Mouse (Mus musculus) small intestine, adult 2 months (tissue): ENCODE results near the gene Casp6. TPM values are rescaled to one million over a fixed set of nuclear protein-coding genes. Genes with fewer than 3 reads are reported as not detected.

Experiments used
- H3K27ac ChIP-seq: fragments of 200-500 bp; 2 replicates; pipeline ENCODE4 v1.5.1; 2012; ENCODE audit warnings: low read depth, low read length, control low read depth, inconsistent platforms; ENCODE audit not compliant: insufficient read depth
- H3K27me3 ChIP-seq: fragments of 200-500 bp; 2 replicates; pipeline ENCODE4 v1.6.1; 2012; ENCODE audit warnings: mild to moderate bottlenecking, moderate library complexity, low read length, inconsistent platforms; ENCODE audit not compliant: control insufficient read depth, insufficient read depth
- H3K36me3 ChIP-seq: fragments of 200-500 bp; 2 replicates; pipeline ENCODE4 v1.6.1; 2012; ENCODE audit warnings: mild to moderate bottlenecking, low read length, control low read depth, inconsistent platforms; ENCODE audit not compliant: control insufficient read depth, insufficient read depth
- H3K4me1 ChIP-seq: fragments of 200-500 bp; 2 replicates; pipeline ENCODE4 v1.6.1; 2012; ENCODE audit warnings: low read length, inconsistent platforms, mixed read lengths; ENCODE audit not compliant: control insufficient read depth, insufficient read depth, insufficient read length
- H3K4me3 ChIP-seq: fragments of 200-500 bp; 2 replicates; pipeline ENCODE4 v1.5.1; 2012; ENCODE audit warnings: low read depth, mild to moderate bottlenecking, control low read depth, inconsistent platforms, low read length, moderate library complexity
- CTCF ChIP-seq: fragments of 200-500 bp; IDR thresholded peaks from 2 replicates; pipeline ENCODE4 v1.5.1; 2012; ENCODE audit warnings: low read depth, mild to moderate bottlenecking, control low read depth, inconsistent platforms, low read length, moderate library complexity, mixed read lengths; ENCODE audit not compliant: insufficient replicate concordance, insufficient read length; ENCODE audit errors: extremely low read depth
- POLR2A ChIP-seq: fragments of 200-500 bp; IDR thresholded peaks from 2 replicates; pipeline ENCODE4 v1.6.1; 2012; ENCODE audit warnings: low read depth, mild to moderate bottlenecking, control low read depth, inconsistent platforms, low read length, moderate library complexity
- WGBS: fragments of 180-500 bp; shearing (Covaris S2); methylation state at CpG from one replicate; pipeline ENCODE4 v1.1.7; 2018; 5-methylcytosine and 5-hydroxymethylcytosine counted together
- polyA plus RNA-seq: library from polyadenylated mRNA; depleted of rRNA; stranded (reverse); fragments of >200 nt; gene quantifications from 2 replicates; pipeline ENCODE4 v1.2.3, GENCODE M21; 2012; rRNA removed

Gene Casp6
- polyA plus RNA-seq, 1 experiment, result 203 TPM

- Histone ChIP-seq H3K36me3 (no peaks in the 10 kb centered on the region), H3K27ac (no peak overlapping the region), H3K27me3 (no peaks in the 10 kb centered on the region), H3K4me1 (peaks cover 7% of the 10 kb centered on the region), H3K4me3 (no peak overlapping the region)
- 93% methylated on average over 2 of the region's 2 CpGs for WGBS
- TF ChIP-seq POLR2A (no peak), CTCF (no peak)
Observed at GRCm38 (mm10) chr3:129940780-129941179, 39.6 kb downstream of the Casp6 start.

DNA sequence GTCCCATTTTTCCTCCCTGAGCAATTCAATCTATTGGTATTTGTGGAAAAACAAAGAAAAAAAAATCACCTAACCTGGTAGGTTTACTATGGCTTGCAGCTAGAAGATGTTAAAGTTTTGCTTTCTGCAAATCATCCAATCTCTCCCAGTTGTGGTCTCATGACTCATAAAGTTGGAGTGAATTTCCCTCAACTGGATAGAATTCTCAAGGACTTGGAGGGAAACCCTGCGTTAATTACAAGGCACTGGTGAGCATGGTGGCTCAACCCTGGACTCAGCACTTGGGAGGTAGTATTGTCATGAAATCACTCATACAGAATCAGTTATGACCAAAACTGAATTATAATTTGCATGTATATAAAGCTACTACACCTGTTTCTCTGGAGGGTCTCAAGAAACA, 40.1 kb downstream of the Casp6 start:
- 83% methylated on average over 1 of the region's 1 CpGs for WGBS
- peaks cover 4% of the 10 kb centered on the region; the same call in 1 of the 2 replicates for H3K4me1 ChIP-seq
- TF ChIP-seq POLR2A (no peak), CTCF (no peak)
- no peak overlapping the region for H3K27ac ChIP-seq
- no peaks in the 10 kb centered on the region for H3K36me3 ChIP-seq
- no peaks in the 10 kb centered on the region for H3K27me3 ChIP-seq
- no peak overlapping the region for H3K4me3 ChIP-seq

DNA sequence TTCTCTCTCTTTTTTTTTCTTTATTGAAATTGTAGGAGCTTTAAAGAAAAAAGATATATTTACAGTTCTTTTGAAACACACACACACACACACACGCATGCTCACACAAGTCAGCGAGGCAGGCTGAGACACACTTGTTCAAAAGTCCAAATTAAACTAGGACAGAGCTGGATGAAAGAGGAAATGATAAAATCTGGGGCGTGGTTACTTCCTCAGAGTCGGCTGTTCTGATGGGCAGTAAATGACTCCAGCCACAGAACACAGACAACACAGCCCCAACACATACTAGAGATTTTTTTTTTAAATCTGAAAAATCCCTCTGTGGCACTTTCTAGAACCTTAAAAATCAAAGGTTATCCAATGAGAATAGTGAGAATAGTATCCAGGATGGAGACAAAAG, 42.6 kb downstream of the Casp6 start:
- 19% methylated on average over 4 of the region's 4 CpGs for WGBS
- H3K27me3 ChIP-seq, result no peaks in the 10 kb centered on the region
- H3K4me3 ChIP-seq, result no peak overlapping the region
- no peak overlapping the region for H3K27ac ChIP-seq
- no peak for TF ChIP-seq POLR2A
- no peak for TF ChIP-seq CTCF
- peaks cover 3% of the 10 kb centered on the region; the same call in 1 of the 2 replicates for H3K4me1 ChIP-seq
- H3K36me3 ChIP-seq, result no peaks in the 10 kb centered on the region

DNA sequence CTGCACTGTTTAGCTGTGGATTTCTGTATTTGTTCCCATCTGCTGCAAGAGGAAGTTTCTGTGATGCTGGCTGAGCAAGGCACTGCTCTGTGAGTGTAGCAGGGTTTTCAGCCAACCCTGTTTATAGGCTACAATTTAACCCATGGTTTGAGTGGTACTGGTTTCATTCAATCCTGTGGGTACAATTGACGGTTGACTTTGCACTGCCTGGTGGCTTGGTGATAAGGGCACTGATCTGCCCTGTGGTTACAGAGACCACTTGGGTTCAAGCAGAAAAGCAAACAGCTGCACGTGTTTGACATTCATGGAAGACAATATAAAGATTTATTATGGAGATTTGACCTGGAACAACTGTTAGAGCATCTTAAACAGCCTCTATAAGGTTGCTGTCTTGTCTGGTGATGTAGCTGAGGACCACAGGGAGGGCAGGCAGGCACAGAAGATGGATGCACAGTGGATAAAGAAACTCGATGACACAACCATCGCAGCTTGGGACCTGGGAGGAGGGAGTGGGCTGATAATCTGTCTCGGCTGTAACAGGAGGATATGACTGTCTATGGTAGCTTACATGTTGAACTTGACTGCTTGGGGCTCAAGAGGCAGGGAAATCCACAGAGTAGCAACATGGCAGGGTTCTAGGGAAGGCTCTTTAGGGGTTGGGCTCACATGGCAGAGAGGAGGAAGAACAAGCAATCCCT, 45.1 kb downstream of the Casp6 start:
- 46% methylated on average over 5 of the region's 5 CpGs for WGBS
- H3K27ac ChIP-seq, result no peak overlapping the region
- TF ChIP-seq POLR2A, result no peak
- TF ChIP-seq CTCF, result no peak
- H3K4me3 ChIP-seq, result no peak overlapping the region
- H3K27me3 ChIP-seq, result no peaks in the 10 kb centered on the region
- H3K36me3 ChIP-seq, result no peaks in the 10 kb centered on the region
- peaks cover 3% of the 10 kb centered on the region; the same call in 1 of the 2 replicates for H3K4me1 ChIP-seq

- peaks cover 3% of the 10 kb centered on the region; the same call in 1 of the 2 replicates for H3K4me1 ChIP-seq
- no peak for TF ChIP-seq CTCF
- TF ChIP-seq POLR2A, result no peak
- no peaks in the 10 kb centered on the region for H3K27me3 ChIP-seq
- 78% methylated on average over 5 of the region's 5 CpGs for WGBS
- H3K27ac ChIP-seq, result no peak overlapping the region
- no peaks in the 10 kb centered on the region for H3K36me3 ChIP-seq
- H3K4me3 ChIP-seq, result no peak overlapping the region
Observed at GRCm38 (mm10) chr3:129948359-129948758, 47.1 kb downstream of the Casp6 start.

- 78% methylated on average over 5 of the region's 5 CpGs for WGBS
- H3K4me3 ChIP-seq, result no peak overlapping the region
- H3K27ac ChIP-seq, result no peak overlapping the region
- H3K4me1 ChIP-seq, result peaks cover under 1% of the 10 kb centered on the region; the same call in 1 of the 2 replicates
- no peaks in the 10 kb centered on the region for H3K27me3 ChIP-seq
- no peaks in the 10 kb centered on the region for H3K36me3 ChIP-seq
- no peak for TF ChIP-seq CTCF
- no peak for TF ChIP-seq POLR2A
Observed at GRCm38 (mm10) chr3:129949158-129949773, 48.0 kb downstream of the Casp6 start.

GRCm38 (mm10) chr3:129953296-129953695, 52.1 kb downstream of the Casp6 start:
- Histone ChIP-seq H3K36me3 (no peaks in the 10 kb centered on the region), H3K4me3 (no peak overlapping the region), H3K27ac (no peak overlapping the region), H3K27me3 (no peaks in the 10 kb centered on the region), H3K4me1 (no peaks in the 10 kb centered on the region)
- no peak for TF ChIP-seq CTCF
- WGBS, result 82% methylated on average over 4 of the region's 4 CpGs

DNA sequence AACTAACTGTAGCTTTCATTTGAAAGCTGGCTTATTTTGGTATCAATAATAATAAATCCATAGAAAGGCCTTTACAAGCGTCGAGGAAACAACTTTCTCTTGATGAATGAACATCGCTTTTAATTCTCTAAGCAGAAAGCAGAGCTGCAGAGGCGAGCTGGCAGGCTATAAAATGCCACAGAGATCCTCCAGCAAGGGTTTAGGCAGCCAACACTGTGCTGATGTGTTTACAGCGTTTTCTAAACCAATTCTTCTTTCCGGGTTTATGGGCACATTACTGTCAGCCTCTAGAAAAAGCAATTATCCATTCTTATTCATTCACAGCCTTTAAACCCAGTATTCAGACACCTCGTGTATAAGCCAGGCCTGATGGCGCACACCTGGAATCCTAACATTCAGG, 61.3 kb downstream of the Casp6 start:
- Histone ChIP-seq H3K27ac (no peak overlapping the region), H3K27me3 (no peaks in the 10 kb centered on the region), H3K4me1 (no peaks in the 10 kb centered on the region), H3K4me3 (no peak overlapping the region), H3K36me3 (no peaks in the 10 kb centered on the region)
- TF ChIP-seq CTCF (no peak), POLR2A (no peak)
- 82% methylated on average over 8 of the region's 8 CpGs for WGBS

Other genes starting within 250 kb of the Casp6 start
- gene Egf, start 146.1 kb upstream of the Casp6 start, polyA plus RNA-seq, result 0.77 and 5.5 TPM in 2 replicates
- gene Lrit3, start 97.4 kb upstream of the Casp6 start, polyA plus RNA-seq, result 0.20 TPM in 1 of 2 replicates, not detected in the other
- not detected in 2 replicates for gene Rrh, start 78.8 kb upstream of the Casp6 start, polyA plus RNA-seq
- gene Gar1, start 70.0 kb upstream of the Casp6 start, polyA plus RNA-seq, result 3.6 and 10.5 TPM in 2 replicates
- gene Cfi, start 65.5 kb upstream of the Casp6 start, polyA plus RNA-seq, result 1.3 and 5.2 TPM in 2 replicates
- gene Pla2g12a, start 22.8 kb upstream of the Casp6 start, polyA plus RNA-seq, result 32.2 and 36.1 TPM in 2 replicates
- 0.96 and 1.7 TPM in 2 replicates for gene Mcub, start 68.8 kb downstream of the Casp6 start, polyA plus RNA-seq
- gene Sec24b, start 160.1 kb downstream of the Casp6 start, polyA plus RNA-seq, result 34.0 and 53.7 TPM in 2 replicates
- 0.04 TPM in 1 of 2 replicates, not detected in the other for gene Col25a1, start 230.1 kb downstream of the Casp6 start, polyA plus RNA-seq